Mouse (Mus musculus): ENCODE data around the gene Tnfrsf18.
A peak's percentile ranks its signal among the peaks of the same experiment; 100 is the strongest.

Tnfrsf18 gene

DNA sequence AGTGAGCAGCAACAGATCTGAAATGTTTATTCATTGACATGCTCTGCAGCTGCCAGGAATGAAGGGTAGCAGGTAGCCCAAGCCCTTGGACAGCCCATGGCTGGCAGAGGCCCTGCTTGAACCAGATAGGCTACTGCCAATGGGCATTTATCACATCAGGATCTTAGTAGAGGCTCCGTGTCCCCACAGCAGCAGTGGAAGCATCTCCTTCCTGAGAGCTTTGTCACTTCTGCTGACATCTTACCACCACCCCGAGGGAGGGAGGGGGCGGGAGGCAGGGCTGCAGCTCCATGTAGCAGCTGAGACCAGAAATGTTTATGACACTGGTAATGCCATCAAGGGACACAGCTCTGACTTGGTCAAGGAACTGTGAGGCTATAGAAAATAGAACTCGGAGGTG is 6.9 kb downstream of the Tnfrsf18 start:
- no peak for DNase-seq (ENCODE audit: low spot score in 2 of 2)

DNA sequence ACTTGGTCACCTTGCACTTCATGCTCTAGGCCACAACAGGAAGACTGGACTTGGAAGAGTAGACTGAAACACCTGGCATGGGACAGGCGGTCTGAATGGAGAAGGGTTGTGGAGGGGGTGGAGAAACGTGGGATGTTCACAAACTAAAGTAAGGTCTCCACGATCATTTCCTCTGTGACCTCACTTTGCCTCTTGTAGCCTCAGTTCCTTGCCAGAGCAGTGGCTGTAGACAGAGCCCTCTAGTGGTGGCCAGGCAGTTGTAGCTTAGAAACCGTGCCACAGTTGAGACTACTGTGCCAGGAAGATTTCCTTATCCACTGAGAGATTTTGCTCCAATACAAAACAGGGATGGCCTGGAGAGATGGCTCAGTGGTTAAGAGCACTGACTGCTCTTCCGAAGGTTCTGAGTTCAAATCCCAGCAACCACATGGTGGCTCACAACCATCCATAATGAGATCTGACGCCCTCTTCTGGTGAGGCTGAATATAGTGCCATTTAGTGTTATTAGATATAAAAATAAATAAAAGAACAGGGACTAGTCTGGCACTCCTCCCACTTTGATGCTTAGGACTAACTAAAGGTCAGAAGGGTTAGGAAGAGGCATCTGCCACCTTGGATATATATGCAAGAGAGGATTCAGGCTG is 7.6 kb downstream of the Tnfrsf18 start:
- peak in 1 of 2 experiments; percentile 27 for DNase-seq (ENCODE audit: low spot score in 2 of 2)

DNA sequence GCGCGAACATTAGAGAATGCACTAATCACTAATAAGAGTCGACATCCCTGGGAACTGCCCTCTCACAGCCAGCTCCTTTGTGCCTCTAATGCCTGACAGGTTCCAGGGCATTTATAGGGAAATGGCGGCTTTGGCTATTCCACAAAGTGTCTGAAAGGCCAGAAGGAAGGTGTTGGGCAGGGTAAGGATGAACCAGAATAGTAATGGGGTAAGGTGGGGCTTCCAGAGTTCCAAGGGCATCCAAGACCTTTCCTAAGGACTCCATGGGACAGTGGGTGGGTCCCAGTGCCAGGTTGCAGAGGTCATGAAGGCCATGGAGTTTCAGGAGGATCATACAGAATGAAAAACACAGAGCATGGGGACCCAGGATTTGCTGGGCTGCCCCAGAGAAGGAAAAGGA is 8.3 kb downstream of the Tnfrsf18 start:
- DNase-seq (ENCODE audit: low spot score in 2 of 2): no peak

DNA sequence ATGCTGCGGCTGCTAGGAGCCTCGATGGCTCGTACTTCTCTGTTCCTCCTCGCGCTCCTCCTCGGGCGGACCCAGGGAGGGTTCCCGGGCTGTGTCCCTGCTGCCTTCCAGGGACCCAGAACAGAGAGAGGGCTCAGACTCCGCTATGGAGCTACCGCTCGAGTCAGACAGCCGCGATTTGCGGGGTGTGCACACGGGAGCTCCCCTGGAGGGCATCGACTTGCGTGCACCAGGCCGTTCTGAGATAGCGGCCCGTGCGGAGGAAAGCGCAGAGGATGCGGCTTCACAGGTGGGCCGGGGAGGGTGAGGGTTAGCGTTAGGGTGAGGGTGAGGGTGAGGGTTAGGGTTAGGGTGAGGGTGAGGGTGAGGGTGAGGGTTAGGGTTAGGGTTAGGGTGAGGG is 8.9 kb downstream of the Tnfrsf18 start:
- no peak for DNase-seq (ENCODE audit: low spot score in 2 of 2)

DNA sequence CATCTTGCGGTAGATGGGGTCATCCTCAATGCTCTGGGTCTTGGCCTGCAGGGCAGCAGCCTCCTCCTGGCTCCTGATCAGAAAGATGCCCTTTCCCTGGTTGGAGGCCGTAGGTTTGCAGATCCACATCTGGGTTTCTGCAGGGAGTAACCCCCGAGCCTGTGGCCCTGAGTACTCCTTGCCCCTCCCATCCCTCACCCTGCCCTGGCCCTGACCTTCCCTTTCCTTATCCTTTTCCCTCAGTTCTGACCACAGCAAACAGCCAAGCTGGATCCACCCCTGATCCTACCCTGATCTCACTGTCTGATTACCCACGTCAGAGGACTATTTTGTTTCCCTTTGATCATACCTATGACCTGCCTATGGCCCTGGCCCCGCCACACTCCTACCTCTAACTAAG is 18.8 kb downstream of the Tnfrsf18 start:
- no peak for DNase-seq (ENCODE audit: low spot score in 2 of 2)

DNA sequence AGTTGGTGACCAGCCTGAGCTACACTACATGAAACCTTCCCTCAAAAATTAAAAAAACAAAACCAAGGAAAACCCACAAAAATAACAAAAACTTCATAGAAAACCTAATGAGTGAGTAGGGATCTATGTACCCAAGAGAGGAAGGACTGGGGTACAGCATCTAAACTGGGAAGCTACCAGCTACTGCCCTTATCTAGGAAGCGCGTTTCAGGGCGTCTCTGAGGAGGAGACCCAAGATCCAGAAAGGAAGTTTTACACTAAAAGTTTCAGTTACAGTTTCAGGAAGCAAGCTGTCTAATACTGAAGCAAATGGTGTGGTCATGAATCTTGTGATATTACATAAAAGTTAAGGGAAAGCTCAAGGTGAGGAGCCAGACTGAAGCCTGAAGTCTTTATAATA is 23.8 kb downstream of the Tnfrsf18 start:
- DNase-seq (ENCODE audit: low spot score in 2 of 2): no peak

DNA sequence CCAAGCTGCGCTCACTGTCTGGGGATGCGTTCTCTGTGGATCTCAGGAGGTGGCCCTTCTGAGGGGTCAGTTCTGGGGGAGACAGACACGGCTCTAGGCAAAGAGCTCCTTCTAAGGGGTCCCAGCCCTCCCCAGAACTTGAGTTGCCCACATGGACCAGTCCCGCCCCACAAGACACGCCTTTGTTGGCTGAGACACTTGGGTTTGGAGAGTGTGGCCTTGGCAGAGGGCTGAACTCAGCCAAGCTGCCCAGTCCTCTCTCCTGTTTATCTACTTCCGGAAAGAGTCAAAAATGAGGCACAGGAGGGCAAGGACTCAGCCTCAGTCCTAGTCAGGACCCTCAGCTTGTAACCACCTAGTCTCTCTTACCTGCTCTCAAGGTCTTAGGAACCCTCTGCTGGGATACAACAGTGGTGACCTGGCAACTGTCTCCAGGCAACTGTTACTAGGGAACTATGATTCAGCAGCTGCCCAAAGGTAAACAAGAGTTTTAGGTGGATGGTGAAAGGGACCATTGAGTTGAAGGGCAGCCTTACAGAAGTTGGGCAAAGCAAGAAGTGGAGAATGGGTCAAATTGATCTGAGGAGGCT is 24.5 kb downstream of the Tnfrsf18 start:
- DNase-seq (ENCODE audit: low spot score in 2 of 2): no peak

DNA sequence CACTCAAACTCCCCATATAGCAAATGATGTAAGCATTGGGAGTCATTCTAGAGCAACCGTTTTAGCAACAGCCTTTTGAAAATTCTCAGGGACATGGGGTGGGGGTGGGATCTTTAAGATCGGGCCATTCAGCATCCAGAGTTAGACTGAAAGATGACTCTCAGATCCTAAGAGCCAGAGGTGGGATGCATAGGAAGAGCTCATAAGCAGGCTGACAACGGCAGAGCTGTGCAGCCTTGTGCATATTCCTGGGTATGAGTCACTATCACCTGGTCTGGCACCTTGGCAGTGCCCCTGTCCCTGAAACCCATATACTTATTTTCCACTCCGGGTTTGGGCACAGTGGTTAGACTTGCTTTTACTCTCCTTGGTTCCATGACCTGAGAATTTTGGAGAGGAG is 27.1 kb downstream of the Tnfrsf18 start:
- DNase-seq (ENCODE audit: low spot score in 2 of 2): no peak

DNA sequence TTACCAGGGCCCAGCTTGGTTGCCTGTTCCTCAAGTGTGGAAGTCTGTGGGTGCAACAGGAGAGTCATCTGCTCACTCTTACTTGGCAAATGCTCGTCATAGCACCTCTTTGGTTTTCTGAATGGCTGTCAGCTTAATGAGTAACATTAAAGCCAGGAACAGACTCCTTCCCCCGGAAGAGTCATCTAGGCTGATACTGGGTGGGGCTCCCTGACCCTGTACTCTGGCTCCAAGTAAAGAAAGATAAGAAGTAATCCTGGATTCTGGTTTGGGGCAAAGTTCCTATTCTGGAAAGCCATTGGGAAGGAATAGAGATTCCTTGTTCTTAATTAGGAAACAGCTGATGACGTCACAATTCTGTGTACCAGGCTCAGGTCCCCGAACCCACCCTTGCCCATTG is 28.2 kb downstream of the Tnfrsf18 start:
- DNase-seq (ENCODE audit: low spot score in 2 of 2): no peak

DNA sequence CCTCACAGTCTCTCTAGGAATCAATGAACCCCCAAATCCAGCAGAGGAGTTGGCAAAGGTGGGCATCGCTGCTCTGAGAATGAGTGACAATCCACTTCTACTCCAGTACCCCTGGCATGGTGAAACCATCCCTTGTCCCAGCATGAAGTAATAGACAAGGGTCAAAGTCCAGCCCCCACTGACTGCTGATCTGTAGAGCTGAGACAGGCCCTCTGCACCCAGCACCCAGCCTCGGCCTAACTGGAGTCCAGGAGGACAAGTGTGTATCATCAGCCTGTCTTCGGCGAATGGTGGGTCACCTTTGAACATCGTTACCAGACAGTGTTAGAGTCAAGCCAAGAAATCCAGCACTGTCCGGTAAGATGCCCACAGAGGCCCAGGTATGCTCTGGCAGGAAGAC is 28.6 kb downstream of the Tnfrsf18 start:
- no peak for DNase-seq (ENCODE audit: low spot score in 2 of 2)

DNA sequence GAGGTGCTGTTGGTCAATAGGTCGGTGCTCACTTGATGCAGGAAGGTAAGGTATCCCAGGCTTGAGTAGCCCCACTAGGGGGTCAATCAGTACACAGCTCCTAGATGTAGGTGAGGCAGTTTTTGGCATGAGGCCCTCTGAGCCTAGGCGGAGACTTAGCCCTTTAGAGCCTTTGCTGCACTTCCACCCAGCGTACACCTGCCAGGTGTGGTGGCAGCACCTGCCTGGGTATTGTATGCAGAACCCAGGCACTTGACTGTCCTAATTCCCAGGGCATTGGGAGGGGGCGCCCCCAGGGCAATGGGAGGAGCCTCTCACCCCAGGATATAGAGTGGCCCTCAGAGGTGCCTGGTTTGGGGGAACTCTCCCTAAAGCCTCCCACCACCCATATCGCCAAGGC is 29.2 kb downstream of the Tnfrsf18 start:
- DNase-seq (ENCODE audit: low spot score in 2 of 2): no peak

DNA sequence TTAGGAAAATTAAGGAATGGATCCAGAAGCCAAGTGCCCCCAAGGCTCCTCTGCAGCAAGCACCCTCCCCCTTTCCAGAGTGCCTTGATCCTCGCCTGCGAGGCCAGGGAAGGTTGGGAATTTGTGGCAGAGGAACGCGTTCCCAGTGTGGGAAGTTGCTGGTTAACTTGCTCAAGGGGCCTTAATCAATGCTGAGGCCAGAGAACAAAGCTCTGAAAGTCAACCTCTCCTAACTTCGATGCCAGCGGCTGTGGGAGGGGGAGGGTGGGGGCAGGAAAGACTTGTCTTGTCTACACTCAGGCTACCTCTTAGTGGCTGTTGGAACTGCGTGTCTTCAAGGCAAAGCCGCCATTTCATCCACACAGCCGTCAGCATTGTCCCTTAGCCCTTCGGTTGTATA is 31.7 kb downstream of the Tnfrsf18 start:
- DNase-seq (ENCODE audit: low spot score in 2 of 2): no peak

DNA sequence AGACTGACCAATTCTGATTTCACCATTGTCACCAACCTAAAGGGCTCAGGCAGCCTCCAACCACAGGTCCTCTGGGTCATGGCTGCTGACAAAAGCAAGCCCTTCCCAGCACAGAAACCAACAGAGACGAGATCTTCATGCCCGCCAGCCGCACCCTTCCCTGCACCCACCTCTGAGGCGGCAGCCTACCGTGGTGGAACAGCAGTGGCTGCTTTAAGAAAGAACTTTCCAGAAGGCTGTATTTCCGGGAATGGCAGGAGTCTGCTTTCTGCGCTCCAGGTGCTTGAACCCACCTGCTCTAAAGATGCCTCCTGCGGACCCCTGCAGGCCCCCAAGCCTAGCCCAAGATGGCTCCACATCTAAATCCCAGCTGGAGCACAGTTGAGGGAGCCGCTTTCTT is 32.9 kb downstream of the Tnfrsf18 start:
- DNase-seq (ENCODE audit: low spot score in 2 of 2): no peak

DNA sequence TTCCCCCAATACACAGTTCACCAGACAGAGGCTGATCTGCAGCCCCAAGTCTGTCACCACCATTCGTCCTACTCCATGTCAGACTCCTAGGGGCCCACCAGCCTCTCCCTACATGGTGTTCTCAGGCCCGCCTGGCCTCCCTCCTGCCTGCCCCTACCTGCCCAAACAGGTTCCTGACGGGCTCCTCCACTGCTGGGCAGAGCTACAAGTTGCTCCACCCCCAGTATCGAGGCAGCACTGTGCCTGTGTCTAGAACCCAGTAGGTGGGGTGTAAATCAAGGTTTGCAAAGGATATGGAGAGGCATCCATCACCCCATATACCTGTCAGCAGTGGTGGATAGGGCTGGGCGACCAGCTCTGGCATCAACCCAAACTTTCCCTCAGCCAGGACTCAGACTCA is 33.3 kb downstream of the Tnfrsf18 start, which contains the start of gene Ttll10:
Gene Ttll10, minus strand, starts transcription at position 154 of the 400 bp plus-strand sequence.
- DNase-seq (ENCODE audit: low spot score in 2 of 2): peak; percentile 69 to 82

DNA sequence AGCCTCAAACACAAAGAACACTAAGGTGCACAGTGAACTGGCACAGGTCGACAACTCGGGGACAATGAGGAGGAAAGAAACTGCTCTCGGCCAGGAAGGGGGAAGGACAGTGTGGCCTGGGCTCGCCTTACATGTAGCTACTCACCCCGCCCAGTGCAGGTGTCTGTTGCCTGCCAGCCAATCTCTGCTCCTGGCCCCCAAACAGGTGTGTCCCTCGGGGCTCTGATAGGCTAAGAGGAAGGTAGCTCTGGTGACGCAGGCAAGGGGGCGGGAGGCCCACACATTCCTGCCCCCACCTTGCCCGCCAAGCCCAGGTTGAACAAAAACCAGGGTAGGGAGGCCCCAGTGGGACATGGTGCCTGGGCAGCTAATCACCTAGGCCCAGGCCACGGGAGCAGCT is 33.7 kb downstream of the Tnfrsf18 start:
- peak; percentile 69 to 86 for DNase-seq (ENCODE audit: low spot score in 2 of 2)

DNA sequence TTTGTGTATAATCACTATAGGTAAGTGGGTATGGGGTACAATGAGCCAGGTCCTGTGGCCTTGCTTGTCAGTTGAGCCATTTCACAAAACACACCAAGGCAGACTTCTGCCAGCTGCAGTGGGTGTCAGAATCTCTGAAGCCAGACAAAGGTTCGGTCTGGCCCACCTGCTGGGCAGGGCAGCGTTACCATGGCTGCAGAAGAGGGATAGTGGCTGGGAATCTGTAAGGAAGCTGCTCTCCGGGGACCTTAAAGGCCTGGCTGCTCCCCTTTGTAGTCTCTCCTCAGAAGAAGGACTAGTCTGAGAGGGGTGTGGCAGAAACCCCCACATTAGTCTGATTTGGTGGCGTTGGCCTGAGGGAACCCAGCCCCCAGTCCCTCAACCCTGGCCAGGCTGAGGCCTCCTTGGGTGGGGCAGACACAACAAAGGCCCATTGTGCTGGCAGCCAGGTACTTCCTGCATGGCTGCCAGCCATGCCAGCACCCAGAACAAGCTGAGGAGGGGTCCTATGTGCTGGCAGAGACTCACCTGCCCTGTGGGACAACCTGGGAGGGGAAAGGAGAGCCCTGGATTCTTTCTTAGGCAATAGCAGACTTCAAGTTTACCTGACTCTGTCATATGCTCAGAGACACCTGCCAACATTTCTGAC is 38.0 kb downstream of the Tnfrsf18 start:
- DNase-seq (ENCODE audit: low spot score in 2 of 2): no peak

DNA sequence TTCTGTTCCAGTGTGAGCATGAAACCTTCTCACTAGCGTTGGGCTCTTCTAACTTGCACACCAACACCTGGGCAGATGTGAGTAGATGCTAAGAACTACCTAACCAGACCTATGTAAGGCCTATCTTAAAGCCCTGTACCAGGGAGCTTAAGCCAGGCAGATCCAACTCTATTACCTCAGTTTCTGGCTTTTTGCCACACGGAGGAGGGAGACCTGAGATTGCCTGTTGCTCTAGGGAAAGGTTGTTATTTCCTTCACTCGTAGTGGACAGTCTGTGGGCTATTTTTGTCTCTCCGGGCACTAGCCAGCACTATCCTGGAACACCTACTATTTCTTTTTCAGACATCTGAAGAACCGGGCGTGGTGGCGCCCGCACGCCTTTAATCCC is 38.5 kb downstream of the Tnfrsf18 start:
- DNase-seq (ENCODE audit: low spot score in 2 of 2): no peak

DNA sequence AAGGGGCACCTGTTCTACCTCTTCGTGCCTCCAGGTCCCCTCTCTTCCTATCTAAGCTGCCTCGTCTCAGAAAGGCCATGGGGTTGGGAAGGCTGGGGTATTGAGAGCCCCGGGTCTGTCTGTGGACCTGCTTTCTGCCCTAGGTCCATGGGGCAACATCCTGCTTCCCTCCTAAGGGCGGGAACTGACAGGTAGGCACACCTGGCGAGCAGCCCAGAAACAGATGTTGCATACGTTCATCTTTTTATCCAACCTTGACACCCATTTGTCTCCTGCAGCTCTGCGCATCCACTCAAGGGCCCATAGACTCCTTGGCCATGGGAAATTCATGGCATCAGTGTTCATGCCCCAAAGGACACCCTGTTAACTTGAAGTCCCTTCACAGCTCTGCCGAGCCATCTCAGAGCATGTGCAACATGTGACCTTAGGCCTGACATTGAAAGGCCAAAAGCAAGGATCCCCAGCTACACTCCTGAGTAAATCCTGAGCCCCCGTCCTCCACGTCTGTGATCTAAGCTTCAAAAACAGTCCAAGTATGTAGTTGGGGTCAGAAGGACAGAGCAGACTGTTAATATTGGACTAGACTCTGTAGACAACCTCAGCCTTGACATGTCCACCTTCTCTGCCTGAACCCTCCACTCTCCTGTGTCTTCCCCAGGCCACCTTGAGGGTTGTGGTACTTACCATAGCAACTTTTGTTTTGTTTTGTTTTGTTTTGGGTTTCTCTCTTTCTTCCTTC is 39.4 kb downstream of the Tnfrsf18 start:
- no peak for DNase-seq (ENCODE audit: low spot score in 2 of 2)

DNA sequence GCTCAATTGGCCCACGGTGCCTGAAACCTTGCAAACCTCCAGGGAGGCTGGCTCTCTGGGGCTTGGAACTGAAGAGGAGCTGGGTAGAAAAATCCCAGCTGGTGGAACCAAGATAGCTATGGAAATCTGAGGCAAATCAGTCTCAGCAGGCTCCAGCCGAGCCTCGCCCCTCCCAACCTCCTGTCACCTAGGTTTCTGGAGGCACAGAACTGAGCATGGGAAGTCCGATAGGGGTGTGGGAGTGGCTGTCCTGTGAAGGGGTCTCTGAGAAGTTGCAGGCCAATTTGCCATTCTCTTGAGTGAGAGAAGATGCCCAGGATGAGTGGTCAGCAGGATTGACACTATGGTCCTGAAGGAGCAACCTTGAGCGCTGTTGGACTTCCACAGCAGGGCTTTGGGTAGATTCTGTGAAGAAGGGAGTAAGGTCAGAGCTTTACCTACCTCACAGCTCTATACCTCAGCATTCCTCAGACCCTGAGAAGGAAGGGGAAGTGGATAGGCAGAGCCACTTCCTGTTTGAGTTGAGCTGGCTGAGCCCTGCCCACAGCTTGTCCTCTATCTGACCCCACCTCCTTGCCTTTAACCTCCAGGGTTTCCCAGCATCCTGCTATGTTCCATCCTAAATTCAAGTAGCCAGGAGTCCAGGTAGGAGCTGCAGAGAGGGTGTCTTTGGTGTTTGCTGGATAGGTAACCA is 41.4 kb downstream of the Tnfrsf18 start:
- no peak for DNase-seq (ENCODE audit: low spot score in 2 of 2)

DNA sequence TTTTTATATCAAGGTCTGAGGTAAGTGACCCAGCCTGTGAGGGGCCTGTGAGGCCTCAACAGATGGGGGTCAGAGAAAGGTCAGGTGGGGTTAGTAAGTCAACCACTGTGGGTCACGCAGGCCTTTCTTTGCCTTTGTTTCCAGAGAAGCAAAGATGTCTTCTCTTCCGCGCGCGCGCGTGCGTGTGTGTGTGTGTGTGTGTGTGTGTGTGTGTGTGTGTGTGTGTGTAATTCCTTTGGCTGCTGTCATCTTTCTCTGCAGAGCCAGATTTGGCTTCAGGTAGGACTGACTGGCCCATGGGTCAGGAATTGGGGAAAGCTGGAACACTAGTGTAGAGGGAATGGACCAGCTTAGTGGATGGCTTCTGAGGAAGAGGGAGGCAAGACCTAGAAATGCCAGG is 43.7 kb downstream of the Tnfrsf18 start:
- no peak for DNase-seq (ENCODE audit: low spot score in 2 of 2)

DNA sequence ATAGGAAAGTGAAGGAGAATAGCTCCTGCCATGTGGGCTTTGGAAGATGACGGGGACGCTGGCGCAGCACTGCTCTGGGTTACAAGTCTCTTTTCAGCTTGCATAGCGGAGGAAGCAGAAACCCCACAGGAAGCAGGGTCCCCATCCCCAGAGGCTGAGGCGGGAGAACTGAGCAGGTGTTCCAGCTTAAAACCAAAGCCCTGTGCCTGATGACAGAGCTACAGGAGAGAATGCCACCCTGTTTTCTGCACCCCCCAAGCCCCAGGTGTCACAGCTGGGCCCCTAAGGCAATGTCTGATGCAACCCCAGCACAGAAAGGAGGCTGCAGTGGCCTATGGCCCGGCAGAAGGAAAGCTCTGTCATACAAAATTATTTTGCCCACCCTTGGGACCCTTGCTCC is 44.3 kb downstream of the Tnfrsf18 start:
- no peak for DNase-seq (ENCODE audit: low spot score in 2 of 2)

DNA sequence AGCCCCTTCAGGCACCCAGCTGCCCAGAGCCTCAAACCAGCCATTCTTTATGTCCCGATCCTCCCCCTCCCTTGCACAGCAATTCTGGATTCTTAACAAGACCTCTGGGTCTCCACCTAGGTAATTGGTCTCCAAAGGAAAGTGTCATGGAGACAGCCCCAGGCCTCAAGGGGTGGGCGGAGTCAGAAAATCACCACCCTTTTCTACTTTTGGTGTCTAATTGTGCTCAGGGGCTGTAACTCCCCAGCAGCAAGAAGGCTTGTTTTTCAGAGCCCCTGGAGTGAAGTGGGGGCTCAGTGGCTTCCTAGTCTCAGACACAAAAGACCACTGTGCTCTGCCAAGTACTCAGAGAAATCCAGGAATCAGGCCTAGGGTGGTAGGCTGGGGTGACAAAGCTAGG is 44.8 kb downstream of the Tnfrsf18 start:
- no peak for DNase-seq (ENCODE audit: low spot score in 2 of 2)
